Mouse (Mus musculus) embryonic fibroblast, embryonic 13.5 days (primary cell): ENCODE data around the gene Olfr612. TPM values are rescaled to one million over a fixed set of nuclear protein-coding genes. Genes with fewer than 3 reads are reported as not detected.
"Not testable (repeated sequence)": the region's sequence is repeated elsewhere in the genome, so short reads cannot be mapped to it uniquely, and the experiment has no call there.

ENCODE experiments used
- H3K27ac ChIP-seq: 2 replicates; pipeline ENCODE4 v1.5.1; 2012; ENCODE audit warnings: low read length, control low read depth, inconsistent platforms; ENCODE audit not compliant: insufficient read depth
- H3K4me1 ChIP-seq: 2 replicates; pipeline ENCODE4 v1.6.1; 2011; ENCODE audit warnings: low read length; ENCODE audit not compliant: control insufficient read depth, insufficient read depth
- H3K4me3 ChIP-seq: 2 replicates; pipeline ENCODE4 v1.5.1; 2011; ENCODE audit warnings: mild to moderate bottlenecking, control low read depth, low read length; ENCODE audit not compliant: insufficient read depth
- CTCF ChIP-seq: IDR thresholded peaks from 2 replicates; pipeline ENCODE4 v1.5.1; 2011; ENCODE audit warnings: mild to moderate bottlenecking, control low read depth, low read length, moderate library complexity, borderline replicate concordance; ENCODE audit not compliant: insufficient read depth
- POLR2A ChIP-seq: IDR thresholded peaks from 2 replicates; pipeline ENCODE4 v1.6.1; 2011; ENCODE audit warnings: low read depth, mild to moderate bottlenecking, control low read depth, low read length, moderate library complexity
- polyA plus RNA-seq: library from polyadenylated mRNA; stranded (reverse); fragments of >200 nt; gene quantifications from 2 replicates; pipeline ENCODE4 v1.2.4, GENCODE M21; 2011; ENCODE audit warnings: low read depth; ENCODE audit not compliant: missing spikeins, insufficient read length

The Olfr612 gene
- not detected in 2 replicates for polyA plus RNA-seq

DNA sequence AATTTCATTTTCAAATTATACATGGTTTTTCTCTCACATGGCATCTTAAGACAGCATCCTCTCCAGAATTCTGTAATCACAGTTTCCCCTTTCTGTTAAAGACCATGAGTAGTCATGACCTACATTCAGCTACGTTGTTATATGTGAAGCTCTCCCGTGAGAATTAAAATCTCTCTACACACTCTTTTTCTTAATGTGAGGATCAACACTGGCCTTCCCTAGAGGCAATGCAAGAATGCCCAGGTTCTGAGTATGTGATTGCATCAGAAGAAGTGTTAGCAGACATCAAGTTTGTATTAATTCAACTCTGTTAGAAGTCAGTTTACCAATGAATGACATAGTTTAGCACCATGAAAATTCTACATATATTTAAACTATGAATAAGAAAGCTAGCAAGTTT lies at the start of gene Olfr612:
Gene Olfr612 (minus strand): TSS at position 101 of the 400 bp plus-strand sequence.
- not testable (repeated sequence) for H3K27ac ChIP-seq, H3K4me3 ChIP-seq, H3K4me1 ChIP-seq

DNA sequence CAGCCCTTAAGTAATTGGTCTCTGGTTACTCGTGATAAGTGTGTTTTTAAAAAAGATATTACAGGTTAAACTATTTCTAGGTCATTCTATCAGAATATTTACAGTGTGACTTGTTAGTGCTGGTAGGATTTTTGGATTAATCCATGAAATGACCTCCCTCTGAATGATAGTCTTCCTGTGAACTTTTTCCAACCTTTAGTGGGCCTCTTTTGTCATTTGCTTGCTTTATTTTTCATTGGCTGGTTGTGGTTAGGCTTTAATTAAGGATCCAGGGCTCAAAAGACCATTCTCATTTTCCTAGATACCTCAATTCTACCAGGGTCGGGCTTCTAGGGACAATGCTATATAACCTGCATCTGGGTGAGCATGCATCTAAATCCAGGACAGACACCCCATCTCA lies 47.3 kb upstream of the Olfr612 start, which contains the start of gene Olfr618:
Gene Olfr618 (plus strand): TSS at position 301 of the 400 bp plus-strand sequence.
- Histone ChIP-seq H3K4me3 (no peak within 1 kb of the TSS), H3K27ac (no peak within 1 kb of the TSS), H3K4me1 (no peaks in the 10 kb centered on the region)
- no peak for TF ChIP-seq POLR2A
- no peak for TF ChIP-seq CTCF

- H3K4me3 ChIP-seq = no peak within 1 kb of the TSS
- no peaks in the 10 kb centered on the region for H3K4me1 ChIP-seq
- no peak within 1 kb of the TSS for H3K27ac ChIP-seq
- no peak for TF ChIP-seq CTCF
- no peak for TF ChIP-seq POLR2A
Measured at GRCm38 (mm10) chr7:103572761-103573160, 30.2 kb upstream of the Olfr612 start, which contains the start of gene Olfr617. Olfr617 (plus strand) TSS chr7:103573061.

GRCm38 (mm10) chr7:103569043-103569442 lies 26.5 kb upstream of the Olfr612 start, which contains the start of gene Olfr616:
Olfr616 (minus strand) TSS chr7:103569143.
- H3K27ac ChIP-seq = no peak within 1 kb of the TSS
- TF ChIP-seq CTCF (no peak), POLR2A (no peak)
- no peaks in the 10 kb centered on the region for H3K4me1 ChIP-seq
- no peak within 1 kb of the TSS for H3K4me3 ChIP-seq

- Histone ChIP-seq H3K27ac (no peak within 1 kb of the TSS), H3K4me3 (no peak within 1 kb of the TSS), H3K4me1 (no peaks in the 10 kb centered on the region)
- TF ChIP-seq POLR2A (no peak), CTCF (no peak)
Measured at GRCm38 (mm10) chr7:103555779-103556178, 13.3 kb upstream of the Olfr612 start, which contains the start of gene Olfr615. Olfr615 (plus strand) TSS chr7:103556079.

DNA sequence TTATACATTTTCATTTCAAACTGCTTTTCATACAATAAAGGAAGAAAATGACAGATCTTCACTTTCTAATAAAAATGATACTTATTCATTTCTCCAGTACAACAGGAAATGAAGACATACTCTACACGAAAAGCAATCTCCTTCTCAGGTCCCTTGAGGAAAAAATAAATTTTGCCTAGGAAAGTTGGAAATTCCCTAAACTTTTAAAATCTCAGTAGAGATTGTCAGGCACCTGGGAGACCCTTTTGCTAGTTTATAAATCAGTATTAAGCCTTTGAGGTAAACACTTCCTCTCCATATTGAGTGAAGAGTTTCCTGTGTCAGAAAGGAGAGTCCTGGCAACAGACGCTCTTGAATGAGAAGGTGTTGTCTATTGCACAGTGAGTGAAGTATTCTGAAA lies 5.3 kb upstream of the Olfr612 start, which contains the start of gene Olfr613:
Gene Olfr613 (plus strand): TSS at position 301 of the 400 bp plus-strand sequence.
- TF ChIP-seq CTCF = no peak
- TF ChIP-seq POLR2A = no peak
- Histone ChIP-seq H3K4me3 (no peak within 1 kb of the TSS), H3K27ac (no peak within 1 kb of the TSS), H3K4me1 (no peaks in the 10 kb centered on the region)

- H3K4me3 ChIP-seq, H3K27ac ChIP-seq, H3K4me1 ChIP-seq: not testable (repeated sequence)
Measured at GRCm38 (mm10) chr7:103520746-103521145, 21.8 kb downstream of the Olfr612 start, which contains the start of gene Olfr611. Olfr611 (minus strand) TSS chr7:103520846.

GRCm38 (mm10) chr7:103512022-103512421 lies 30.5 kb downstream of the Olfr612 start, which contains the start of gene Olfr610:
Olfr610 (minus strand) TSS chr7:103512122.
- Histone ChIP-seq H3K4me1 (no peaks in the 10 kb centered on the region), H3K27ac (no peak within 1 kb of the TSS), H3K4me3 (no peak within 1 kb of the TSS)
- no peak for TF ChIP-seq POLR2A
- TF ChIP-seq CTCF = no peak

DNA sequence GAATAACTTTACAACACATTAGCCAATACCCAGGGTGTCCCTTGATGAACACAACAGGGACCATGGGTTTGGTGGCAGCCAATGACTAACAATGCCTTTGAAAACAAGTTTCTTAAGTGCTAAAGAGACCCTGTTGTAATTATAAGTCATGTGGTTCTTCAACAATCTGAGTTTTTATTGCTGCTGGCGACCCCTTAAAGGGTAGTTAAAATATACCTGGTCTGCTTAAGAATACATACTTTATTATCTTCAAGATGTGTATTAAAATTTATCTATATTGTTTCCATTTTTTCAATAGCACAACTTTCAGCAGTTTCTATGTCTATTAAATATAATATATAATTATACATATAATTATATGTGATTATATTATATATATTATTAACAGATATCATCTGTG lies 44.6 kb downstream of the Olfr612 start, which contains the start of gene Olfr609:
Gene Olfr609 (minus strand): TSS at position 101 of the 400 bp plus-strand sequence.
- no peaks in the 10 kb centered on the region for H3K4me1 ChIP-seq
- no peak within 1 kb of the TSS for H3K27ac ChIP-seq
- TF ChIP-seq POLR2A = no peak
- TF ChIP-seq CTCF = no peak
- no peak within 1 kb of the TSS for H3K4me3 ChIP-seq

Other genes with a start within 250 kb of the Olfr612 start
- not detected in 2 replicates for gene Olfr596, start 237.1 kb downstream of the Olfr612 start, polyA plus RNA-seq
- not detected in 2 replicates for gene Olfr597, start 226.4 kb downstream of the Olfr612 start, polyA plus RNA-seq
- not detected in 2 replicates for gene Olfr598, start 219.1 kb downstream of the Olfr612 start, polyA plus RNA-seq
- gene Olfr599, start 206.8 kb downstream of the Olfr612 start, polyA plus RNA-seq = not detected in 2 replicates
- not detected in 2 replicates for gene Olfr600, start 193.0 kb downstream of the Olfr612 start, polyA plus RNA-seq
- gene Olfr601, start 180.1 kb downstream of the Olfr612 start, polyA plus RNA-seq = not detected in 2 replicates
- gene Olfr603, start 156.5 kb downstream of the Olfr612 start, polyA plus RNA-seq = not detected in 2 replicates
- gene Usp17lc, start 127.6 kb downstream of the Olfr612 start, polyA plus RNA-seq = not detected in 2 replicates
- not detected in 2 replicates for gene Olfr605, start 97.3 kb downstream of the Olfr612 start, polyA plus RNA-seq
- gene Olfr606, start 93.7 kb downstream of the Olfr612 start, polyA plus RNA-seq = not detected in 2 replicates
- not detected in 2 replicates for gene Olfr607, start 78.6 kb downstream of the Olfr612 start, polyA plus RNA-seq
- not detected in 2 replicates for gene Olfr608, start 72.8 kb downstream of the Olfr612 start, polyA plus RNA-seq
- gene Olfr609, start 44.7 kb downstream of the Olfr612 start, polyA plus RNA-seq = not detected in 2 replicates
- not detected in 2 replicates for gene Olfr610, start 30.6 kb downstream of the Olfr612 start, polyA plus RNA-seq
- gene Olfr611, start 21.9 kb downstream of the Olfr612 start, polyA plus RNA-seq = not detected in 2 replicates
- not detected in 2 replicates for gene Olfr613, start 5.4 kb upstream of the Olfr612 start, polyA plus RNA-seq
- gene Olfr615, start 13.4 kb upstream of the Olfr612 start, polyA plus RNA-seq = not detected in 2 replicates
- gene Olfr616, start 26.4 kb upstream of the Olfr612 start, polyA plus RNA-seq = not detected in 2 replicates
- not detected in 2 replicates for gene Olfr617, start 30.3 kb upstream of the Olfr612 start, polyA plus RNA-seq
- gene Olfr618, start 47.4 kb upstream of the Olfr612 start, polyA plus RNA-seq = not detected in 2 replicates
- gene Olfr619, start 57.9 kb upstream of the Olfr612 start, polyA plus RNA-seq = not detected in 2 replicates
- gene Olfr620, start 69.8 kb upstream of the Olfr612 start, polyA plus RNA-seq = not detected in 2 replicates
- not detected in 2 replicates for gene Olfr622, start 100.0 kb upstream of the Olfr612 start, polyA plus RNA-seq
- gene Olfr623, start 121.0 kb upstream of the Olfr612 start, polyA plus RNA-seq = not detected in 2 replicates
- gene Olfr624, start 128.5 kb upstream of the Olfr612 start, polyA plus RNA-seq = not detected in 2 replicates
- gene Olfr625-ps1, start 140.0 kb upstream of the Olfr612 start, polyA plus RNA-seq = not detected in 2 replicates
- gene Olfr243, start 172.0 kb upstream of the Olfr612 start, polyA plus RNA-seq = not detected in 2 replicates
- gene Olfr628, start 187.7 kb upstream of the Olfr612 start, polyA plus RNA-seq = not detected in 2 replicates
- gene Olfr629, start 202.2 kb upstream of the Olfr612 start, polyA plus RNA-seq = not detected in 2 replicates
- not detected in 2 replicates for gene Olfr630, start 214.6 kb upstream of the Olfr612 start, polyA plus RNA-seq
- not detected in 2 replicates for gene Olfr69, start 228.9 kb upstream of the Olfr612 start, polyA plus RNA-seq
- not detected in 2 replicates for gene Olfr68, start 237.0 kb upstream of the Olfr612 start, polyA plus RNA-seq
- gene Olfr67, start 249.1 kb upstream of the Olfr612 start, polyA plus RNA-seq = not detected in 2 replicates